Mouse (Mus musculus) ovary, postnatal 36 days (tissue): ENCODE data around the gene Bcl2l10.

Source experiments
- DNase-seq: peaks from one replicate; pipeline ENCODE4 v3.0.0; 2022; ENCODE audit warnings: low spot score, mixed read lengths

Bcl2l10 gene

GRCm38 (mm10) chr9:75347458-75347857, at the start of gene Bcl2l10:
TSS of gene Bcl2l10 (plus strand) at chr9:75347758.
- DNase-seq = no peak

DNA sequence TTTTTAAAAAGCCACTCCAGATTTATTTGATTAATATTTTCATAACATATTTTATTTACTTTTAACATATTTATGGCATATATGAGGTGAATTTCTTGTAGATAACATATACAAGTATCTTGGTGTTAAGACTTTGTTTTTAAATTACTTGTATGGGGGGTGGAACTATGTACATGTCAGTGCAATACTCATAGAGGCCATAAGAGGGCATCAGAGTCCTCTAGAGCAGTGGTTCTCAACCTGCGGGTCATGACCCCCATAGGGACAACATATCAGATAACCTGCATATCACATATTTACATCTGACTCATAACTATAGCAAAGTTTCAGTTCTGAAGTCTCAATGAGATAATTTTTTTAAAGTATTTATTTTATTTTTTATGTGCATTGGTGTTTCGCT, 48.2 kb upstream of the Bcl2l10 start:
- DNase-seq = no peak

DNA sequence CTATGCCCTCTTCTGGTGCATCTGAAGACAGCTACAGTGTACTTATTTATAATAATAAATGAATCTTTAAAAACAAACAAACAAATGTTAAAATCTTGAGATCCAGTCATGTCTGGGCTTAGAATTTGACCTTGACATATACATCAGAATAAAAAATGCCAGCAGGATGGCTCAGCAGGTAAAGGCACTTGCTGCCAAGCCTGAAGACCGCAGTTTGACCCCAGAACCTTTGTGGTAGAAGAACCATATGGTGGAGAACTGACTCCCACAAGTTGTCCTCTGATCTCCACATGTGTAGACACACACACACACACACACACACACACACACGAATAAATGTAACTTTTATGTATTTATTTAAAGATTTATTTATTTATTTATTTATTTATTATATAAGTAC, 44.5 kb upstream of the Bcl2l10 start:
- DNase-seq = no peak

- no peak for DNase-seq
Observed at GRCm38 (mm10) chr9:75303701-75304261, 43.8 kb upstream of the Bcl2l10 start.

- DNase-seq = no peak
Observed at GRCm38 (mm10) chr9:75304286-75304685, 43.3 kb upstream of the Bcl2l10 start.

GRCm38 (mm10) chr9:75306126-75306898, 41.2 kb upstream of the Bcl2l10 start, which contains the start of gene Gnb5:
TSS of gene Gnb5 (plus strand) at chr9:75306288.
- DNase-seq = no peak

DNA sequence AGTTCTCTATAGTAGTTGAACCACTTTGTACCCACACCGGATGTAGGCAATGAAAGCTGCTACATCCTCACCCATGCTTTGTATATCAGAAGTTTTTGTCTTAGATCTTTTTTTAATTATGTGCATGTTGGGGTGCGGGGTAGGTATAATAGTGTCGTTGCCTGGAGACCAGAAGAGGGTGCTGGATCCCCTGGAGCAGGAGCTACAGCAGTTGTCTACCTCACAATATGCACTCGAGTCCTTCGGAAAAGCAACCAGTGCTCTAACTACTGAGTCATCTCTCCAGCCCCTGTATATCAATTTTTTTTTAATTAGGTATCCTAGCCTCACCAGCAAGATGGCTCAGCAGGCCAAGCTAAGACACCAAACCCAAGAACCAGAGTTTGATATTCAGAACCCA, 40.5 kb upstream of the Bcl2l10 start:
- DNase-seq = no peak

GRCm38 (mm10) chr9:75308621-75309020, 38.9 kb upstream of the Bcl2l10 start:
- DNase-seq = no peak

- peak; percentile 57 for DNase-seq
Observed at GRCm38 (mm10) chr9:75312008-75312407, 35.5 kb upstream of the Bcl2l10 start.

DNA sequence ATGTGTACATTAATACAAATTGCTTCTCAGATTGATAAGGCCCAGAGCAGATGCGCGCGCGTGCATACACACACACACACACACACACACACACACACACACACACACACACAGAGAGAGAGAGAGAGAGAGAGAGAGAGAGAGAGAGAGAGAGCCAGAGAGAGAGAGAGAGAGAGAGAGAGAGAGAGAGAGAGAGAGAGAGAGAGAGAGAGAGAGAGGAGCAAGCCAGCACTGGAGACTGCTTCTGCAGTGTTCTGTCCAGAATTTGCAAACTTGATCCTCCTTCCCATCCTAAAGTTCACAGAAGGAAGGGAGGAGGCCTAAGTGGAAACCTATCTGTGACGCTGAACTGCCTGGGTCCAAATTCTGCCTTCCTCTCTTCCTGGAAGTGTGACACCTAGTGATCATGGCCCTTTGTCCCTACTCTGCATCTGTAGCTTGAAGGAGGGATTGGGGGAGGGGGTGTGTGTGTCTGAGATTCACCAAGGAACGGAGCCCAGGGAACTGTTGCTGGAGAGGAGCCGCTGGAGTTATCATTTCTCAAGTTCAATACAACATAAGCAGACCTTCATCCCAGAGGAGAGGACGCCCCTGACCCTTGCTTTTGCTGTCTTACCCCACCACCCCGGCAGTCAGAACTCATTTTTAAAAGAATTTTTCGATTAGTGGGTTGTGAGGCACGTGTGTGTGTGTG, 34.3 kb upstream of the Bcl2l10 start:
- no peak for DNase-seq

DNA sequence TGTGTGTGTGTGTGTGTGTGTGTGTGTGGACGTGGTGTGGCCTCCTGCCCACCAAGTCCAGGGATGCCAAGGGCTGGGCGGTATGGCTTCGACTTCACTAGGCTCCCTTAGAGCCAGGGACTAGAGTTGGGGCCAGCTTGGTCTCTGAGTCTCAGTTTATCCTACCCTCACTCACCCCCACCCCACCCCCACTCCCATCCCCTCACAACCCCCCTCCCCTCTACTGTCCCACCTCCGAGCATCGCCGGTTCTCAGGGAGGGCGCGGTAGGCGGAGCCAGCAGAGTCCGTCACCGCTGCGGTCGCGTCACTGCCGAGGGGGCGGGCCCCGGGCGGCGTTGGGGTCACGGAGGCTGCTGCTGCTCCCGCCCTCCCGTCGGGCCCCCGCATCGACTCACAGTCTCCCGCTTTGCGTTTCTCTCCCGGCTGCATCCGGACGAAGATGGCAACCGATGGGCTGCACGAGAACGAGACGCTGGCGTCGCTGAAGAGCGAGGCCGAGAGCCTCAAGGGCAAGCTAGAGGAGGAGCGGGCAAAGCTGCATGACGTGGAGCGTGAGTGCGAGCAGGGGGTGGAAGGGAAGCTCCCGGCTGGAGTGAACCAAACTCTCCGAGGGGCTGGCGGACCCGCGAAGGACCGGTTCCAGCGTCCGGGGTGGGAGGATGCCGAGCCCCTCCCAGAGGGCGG, 33.6 kb upstream of the Bcl2l10 start:
- DNase-seq = peak; percentile 84

GRCm38 (mm10) chr9:75314517-75315105, 32.9 kb upstream of the Bcl2l10 start:
- DNase-seq = peak; percentile 10

DNA sequence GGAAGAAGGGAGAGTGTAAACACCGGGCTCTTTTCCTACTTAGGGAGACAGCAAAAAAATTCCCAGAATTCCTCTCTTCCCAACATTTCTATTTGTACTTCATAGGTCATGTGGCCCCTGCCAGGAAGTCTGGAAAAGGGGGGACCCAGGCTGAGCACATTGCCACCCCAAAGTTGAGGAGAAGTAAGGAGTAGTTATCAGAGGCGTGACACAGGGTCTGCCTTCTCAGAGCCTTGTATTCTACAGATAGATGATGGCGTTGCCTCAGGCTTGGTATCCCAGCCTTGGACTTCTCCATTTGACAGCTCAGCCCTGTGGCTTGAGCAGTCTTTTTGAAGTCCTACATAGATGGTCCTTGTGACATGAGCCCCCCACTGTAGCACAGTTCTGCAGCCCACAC, 32.3 kb upstream of the Bcl2l10 start:
- no peak for DNase-seq

GRCm38 (mm10) chr9:75316771-75317170, 30.8 kb upstream of the Bcl2l10 start:
- DNase-seq = no peak

- no peak for DNase-seq
Observed at GRCm38 (mm10) chr9:75318196-75318595, 29.4 kb upstream of the Bcl2l10 start.

- DNase-seq = no peak
Observed at GRCm38 (mm10) chr9:75319365-75319764, 28.2 kb upstream of the Bcl2l10 start.

- no peak for DNase-seq
Observed at GRCm38 (mm10) chr9:75322099-75322885, 25.3 kb upstream of the Bcl2l10 start.

DNA sequence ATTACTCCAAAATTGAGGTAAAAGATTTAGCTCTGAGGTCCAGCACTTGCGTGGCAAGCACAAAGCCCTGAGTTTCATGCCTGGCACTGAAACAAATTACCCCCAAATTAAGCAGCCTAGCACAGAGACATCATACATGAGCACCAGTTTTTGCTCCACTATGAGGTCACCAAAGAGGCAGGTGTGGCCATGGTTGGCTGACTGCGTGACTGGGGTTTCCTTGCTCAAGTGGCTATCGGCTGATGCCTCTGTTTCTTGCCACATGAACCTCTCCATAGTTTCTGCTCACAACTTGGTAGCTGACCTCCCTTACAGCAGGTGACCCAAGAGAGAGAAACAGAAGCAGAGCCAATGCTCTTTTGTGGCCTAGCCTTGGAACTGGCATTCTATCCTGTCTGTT, 19.5 kb upstream of the Bcl2l10 start:
- no peak for DNase-seq

DNA sequence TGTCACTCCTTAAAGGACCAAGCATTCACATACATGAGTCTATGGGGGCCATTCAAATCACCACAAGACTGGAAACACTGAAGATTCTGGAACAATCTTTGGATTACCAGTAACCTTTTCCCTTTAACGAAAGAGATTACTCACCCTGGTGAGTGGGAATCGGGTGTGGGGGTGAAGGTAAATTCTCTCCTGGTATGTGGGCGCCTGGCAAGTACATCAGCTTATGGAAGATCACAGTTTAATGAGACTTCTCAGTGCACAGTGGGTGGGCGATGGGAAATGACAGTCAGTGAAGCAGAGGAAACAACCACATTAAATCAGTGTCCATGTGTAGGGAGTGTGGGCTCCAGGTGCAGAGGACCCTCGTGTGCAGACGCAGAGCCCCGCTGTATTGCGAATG, 16.7 kb upstream of the Bcl2l10 start:
- no peak for DNase-seq

DNA sequence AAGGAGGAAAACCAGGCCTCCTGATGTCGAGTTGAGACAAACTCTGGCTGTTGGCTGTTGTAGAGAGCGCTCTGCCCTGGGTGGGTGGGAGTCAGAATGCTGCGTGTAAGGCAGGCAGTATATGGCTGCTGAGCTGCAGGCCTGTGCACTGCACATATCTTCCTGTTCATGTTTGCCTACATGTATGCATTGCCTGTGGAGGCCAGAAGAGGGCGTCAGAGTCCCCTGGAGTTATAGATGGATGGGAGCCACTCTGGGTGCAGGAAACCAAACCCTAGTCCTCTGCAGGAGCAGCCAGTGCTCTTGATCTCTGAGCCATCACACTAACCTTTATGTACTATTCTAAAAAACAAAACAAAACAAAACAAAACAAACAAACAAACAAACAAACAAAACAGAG, 13.1 kb upstream of the Bcl2l10 start:
- DNase-seq = no peak

DNA sequence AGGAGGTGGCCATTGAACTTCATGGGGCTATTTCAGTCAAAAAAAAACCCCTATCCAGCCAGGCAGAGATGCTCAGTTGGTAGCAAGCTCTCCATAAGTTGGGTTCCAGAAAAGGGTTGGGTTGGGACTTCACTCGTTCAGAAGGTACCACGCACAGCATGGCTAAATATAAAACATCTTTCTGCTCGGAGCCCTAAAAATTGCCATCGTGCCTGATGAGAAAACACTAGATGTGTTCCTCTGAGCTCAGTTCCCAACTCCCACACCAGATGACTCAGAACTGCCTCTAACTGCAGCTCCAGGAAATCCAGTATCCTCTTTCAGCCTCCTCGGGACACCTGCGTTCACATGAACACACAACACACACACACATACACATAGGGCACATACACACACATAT, 9.5 kb upstream of the Bcl2l10 start:
- no peak for DNase-seq
